Mouse (Mus musculus) bone marrow macrophage, adult 2 months (primary cell): Measurements from ENCODE around the gene Srek1ip1.

Experiments
- CTCF ChIP-seq: IDR thresholded peaks from 2 replicates; pipeline ENCODE4 v1.5.1; 2012; ENCODE audit warnings: low read depth, mild to moderate bottlenecking, low read length, moderate library complexity
- POLR2A ChIP-seq: IDR thresholded peaks from 2 replicates; pipeline ENCODE4 v1.6.1; 2012; ENCODE audit warnings: mild to moderate bottlenecking, low read depth, low read length, borderline replicate concordance

DNA sequence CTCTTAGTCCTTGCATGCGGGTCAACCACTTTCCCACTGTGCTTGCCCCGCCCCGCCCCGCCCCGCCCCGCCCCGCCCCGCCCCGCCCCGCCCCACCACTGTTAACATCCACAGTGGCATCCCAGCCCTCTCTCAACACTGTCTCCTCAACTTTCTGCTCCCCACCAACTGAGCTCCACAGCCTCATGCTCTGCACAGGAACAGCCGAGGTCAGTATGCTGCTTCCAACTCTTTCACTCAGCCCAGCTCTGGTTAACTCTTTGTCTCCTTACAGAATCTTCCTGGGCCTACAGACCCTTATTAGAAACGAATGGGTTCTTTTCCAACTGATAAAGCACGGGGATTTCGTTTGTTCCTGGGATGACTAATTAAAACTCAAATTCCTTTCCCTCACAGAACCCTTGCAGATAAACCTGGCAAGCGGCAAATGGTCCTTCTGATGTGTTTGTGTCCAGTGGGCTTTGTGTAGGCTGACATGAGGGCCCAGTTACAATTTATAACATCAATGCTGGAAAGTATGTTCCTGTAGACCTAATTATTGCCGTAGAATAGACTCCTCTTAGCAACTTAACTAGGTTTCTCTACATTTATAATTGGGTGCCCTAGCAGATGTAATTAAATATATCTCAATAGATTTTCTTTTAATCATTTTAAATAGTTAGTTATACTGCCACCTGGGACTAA, 91.4 kb downstream of the Srek1ip1 start:
- no peak for TF ChIP-seq CTCF
- no peak for TF ChIP-seq POLR2A
